Mouse (Mus musculus) kidney, adult 2 months (tissue): ENCODE measurements around the gene Parvg.

Experiments used
- CTCF ChIP-seq: fragments of 200-500 bp; conservative IDR thresholded peaks from 2 replicates; pipeline ENCODE4 v1.5.1; 2011; ENCODE audit warnings: low read depth, mild to moderate bottlenecking, control low read depth, low read length, moderate library complexity, mixed read lengths; ENCODE audit not compliant: insufficient read depth, insufficient read length
- POLR2A ChIP-seq: fragments of 200-500 bp; IDR thresholded peaks from one replicate; pipeline ENCODE4 v1.6.1; 2011; ENCODE audit warnings: low read depth, low read length, control low read depth

DNA sequence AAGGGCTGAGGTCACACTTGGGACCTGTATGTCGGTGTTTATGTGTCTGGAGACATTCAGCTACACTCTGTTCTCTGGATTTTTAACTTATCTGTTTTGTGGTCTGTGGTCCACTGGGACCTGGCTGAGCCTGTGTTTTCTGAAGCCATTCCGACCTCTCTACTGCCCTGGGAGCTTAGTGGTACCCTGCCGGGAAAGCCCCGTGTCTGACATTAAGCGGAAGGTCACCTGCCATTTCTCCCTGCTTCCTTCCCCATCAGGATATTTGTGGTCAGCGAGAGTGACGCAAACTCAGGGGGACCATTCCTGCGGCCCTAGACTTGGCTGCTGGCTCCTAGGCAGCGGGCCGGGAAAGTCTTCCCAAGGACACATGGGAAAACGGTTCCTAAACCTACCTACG is 30.2 kb upstream of the Parvg start:
- TF ChIP-seq POLR2A, result no peak
- no peak for TF ChIP-seq CTCF
